Mouse (Mus musculus): ENCODE data around the gene Hspa14.

GRCm38 (mm10) chr2:3453096-3453495 is 59.5 kb downstream of the Hspa14 start:
- TF ChIP-seq CTCF (conservative IDR thresholded peaks at IDR 0.05 in 1 of 2, IDR thresholded peaks at IDR 0.05 in 1 of 2; ENCODE audit: low read depth in 2 of 2, low read length in 2 of 2) (no peak), TCF12 (IDR thresholded peaks at IDR 0.05; ENCODE audit: low read depth, low read length) (no peak), E2F4 (IDR thresholded peaks at IDR 0.05; ENCODE audit: insufficient replicate concordance, low read depth, low read length) (no peak), POLR2A (IDR thresholded peaks at IDR 0.05; ENCODE audit: low read depth, low read length) (no peak), USF1 (IDR thresholded peaks at IDR 0.05; ENCODE audit: low read depth, low read length) (no peak), ZC3H11A (IDR thresholded peaks at IDR 0.05; ENCODE audit: low read depth, low read length) (no peak), MAX (IDR thresholded peaks at IDR 0.05; ENCODE audit: low read length) (no peak), ZMIZ1 (IDR thresholded peaks at IDR 0.05; ENCODE audit: low read depth, low read length) (no peak), USF2 (conservative IDR thresholded peaks at IDR 0.05; ENCODE audit: low read depth, low read length) (no peak)
